Mouse (Mus musculus) CD4-positive helper T cell, adult 2 months (primary cell): ENCODE measurements around the gene Crim1.

Experiments used
- DNase-seq: peaks from one replicate; pipeline ENCODE4 v3.0.0-alpha.2; 2012; ENCODE audit warnings: low read depth, missing footprints, low spot score

Gene Crim1

GRCm38 (mm10) chr17:78286021-78286420 lies 86.0 kb downstream of the Crim1 start:
- no peak for DNase-seq

DNA sequence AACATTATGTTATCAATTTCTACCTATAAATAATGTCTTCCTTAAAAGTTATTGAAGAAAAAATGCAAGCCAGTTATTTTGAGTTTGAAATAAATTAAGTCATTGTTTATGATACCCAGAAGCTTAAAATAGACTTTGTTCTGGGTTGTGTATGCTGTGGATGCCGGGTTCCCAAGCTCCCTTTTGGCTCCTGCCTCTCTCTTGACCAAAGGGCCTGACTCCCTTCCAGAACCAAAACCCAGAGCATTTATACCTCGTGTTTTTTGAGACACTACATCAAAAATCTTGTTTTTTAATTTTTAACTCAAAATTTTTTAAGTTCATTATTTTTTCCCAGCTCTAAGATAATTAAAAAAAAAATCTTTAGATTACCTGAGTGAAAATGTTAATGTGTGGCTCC lies 87.3 kb downstream of the Crim1 start:
- DNase-seq, result no peak

DNA sequence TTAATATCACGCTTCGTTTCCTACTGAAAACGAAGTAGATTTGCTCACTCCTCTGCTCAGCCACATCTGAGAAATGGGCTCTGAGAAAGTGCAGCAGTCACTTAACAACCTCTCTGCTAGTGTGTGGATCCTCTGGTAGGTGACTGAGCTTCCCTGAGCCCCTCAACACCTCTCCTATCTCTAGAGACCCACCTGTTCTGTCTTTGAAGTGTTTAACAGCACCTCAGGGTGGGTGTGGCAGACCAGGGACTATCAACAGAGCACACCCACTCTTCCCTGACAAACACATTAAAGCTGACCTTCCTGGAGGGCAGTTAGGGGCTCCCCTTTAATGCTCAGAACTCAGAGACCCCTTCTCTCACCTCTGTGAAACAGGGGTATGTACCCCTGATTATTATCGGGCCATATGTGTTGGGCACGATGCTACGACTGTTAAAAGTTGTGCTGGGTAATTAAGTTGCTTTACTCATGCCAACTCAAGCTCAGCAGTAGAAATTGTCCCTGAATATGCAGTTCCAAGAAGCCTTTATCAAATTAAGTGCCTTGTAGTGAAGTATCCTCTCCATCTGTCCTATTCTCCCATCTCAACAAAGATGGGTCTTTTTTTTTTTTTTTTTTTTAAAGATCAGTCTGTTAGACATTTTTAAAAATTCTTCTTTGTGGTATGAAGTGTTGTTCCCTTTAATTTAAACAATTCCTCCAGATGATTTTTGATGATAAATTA lies 90.3 kb downstream of the Crim1 start:
- no peak for DNase-seq

DNA sequence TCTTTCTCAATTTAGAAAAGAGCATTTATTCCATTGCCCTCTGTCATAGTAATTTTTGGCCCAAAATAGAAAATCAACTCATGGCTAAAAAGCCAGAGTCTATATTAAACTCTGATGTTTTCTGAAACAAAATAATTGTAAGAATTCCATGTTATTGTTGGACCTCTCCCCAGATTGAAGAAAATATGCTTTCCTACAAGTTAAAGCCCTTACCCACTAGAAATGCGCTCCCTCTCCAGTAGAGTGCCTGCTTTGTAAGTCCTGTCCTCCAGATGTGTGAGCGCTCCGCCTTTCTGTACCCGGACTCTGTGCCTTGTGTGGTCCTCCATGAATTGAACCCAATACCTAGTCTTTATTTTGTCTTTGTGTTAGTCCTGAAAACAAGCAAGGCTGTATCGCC lies 91.0 kb downstream of the Crim1 start:
- DNase-seq, result no peak

- DNase-seq, result no peak
These were observed 92.3 kb downstream of the Crim1 start for GRCm38 (mm10) chr17:78292301-78292700.

DNA sequence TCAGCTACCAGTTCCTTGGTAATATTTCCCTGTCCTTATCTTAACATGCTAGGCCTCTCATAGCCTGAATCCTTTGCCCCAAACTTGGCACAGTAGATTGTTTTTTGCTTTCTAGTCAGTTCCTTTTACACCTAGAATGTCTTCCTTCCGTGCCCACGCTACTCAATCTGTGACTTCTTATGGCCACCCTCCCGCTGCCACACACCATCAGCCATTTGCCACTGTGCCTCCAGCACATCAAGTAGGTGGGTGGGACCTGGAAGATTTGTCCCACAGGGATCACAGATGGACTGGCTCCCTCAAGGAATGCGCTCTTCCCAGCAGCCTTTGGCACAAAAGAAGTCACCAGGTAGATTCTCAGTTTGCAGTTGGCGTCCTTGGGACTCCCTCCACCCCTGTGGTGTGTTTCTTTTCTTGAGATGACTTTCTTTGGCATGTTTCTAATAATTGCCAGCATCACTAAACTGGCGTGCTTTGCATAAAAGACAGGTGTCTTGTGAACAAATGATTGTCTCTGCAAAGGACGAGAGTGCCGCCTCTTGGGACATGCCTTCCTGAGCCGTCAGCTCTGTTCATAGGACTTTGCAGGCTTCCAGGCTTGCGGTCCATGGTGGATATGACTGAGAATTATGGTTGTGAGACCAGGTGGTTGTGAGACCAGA lies 92.9 kb downstream of the Crim1 start:
- DNase-seq, result no peak

GRCm38 (mm10) chr17:78295979-78296378 lies 95.9 kb downstream of the Crim1 start:
- DNase-seq, result no peak

GRCm38 (mm10) chr17:78298140-78298539 lies 98.1 kb downstream of the Crim1 start:
- DNase-seq, result no peak

- no peak for DNase-seq
These were observed 99.0 kb downstream of the Crim1 start for GRCm38 (mm10) chr17:78298967-78299540.

GRCm38 (mm10) chr17:78303053-78303452 lies 103.0 kb downstream of the Crim1 start:
- no peak for DNase-seq

DNA sequence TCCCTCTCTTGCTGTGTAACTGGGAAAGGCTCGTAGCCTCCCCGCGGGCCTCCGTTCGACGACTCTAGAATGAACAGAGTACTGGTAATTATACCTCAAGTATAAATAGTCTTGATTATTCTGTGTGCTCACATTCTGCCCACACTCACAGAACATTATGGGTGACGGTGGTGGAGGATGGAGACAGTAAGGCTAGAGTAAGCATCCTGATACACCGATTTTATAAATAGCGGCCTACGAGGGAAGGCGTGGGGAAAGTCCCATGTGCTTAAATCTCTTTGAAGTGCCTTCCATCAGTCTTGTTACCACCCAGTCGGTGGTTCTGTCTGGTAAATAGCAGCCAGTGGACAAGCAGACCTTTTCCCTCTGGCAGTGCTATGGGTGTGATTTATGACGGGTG lies 104.0 kb downstream of the Crim1 start:
- DNase-seq, result no peak

DNA sequence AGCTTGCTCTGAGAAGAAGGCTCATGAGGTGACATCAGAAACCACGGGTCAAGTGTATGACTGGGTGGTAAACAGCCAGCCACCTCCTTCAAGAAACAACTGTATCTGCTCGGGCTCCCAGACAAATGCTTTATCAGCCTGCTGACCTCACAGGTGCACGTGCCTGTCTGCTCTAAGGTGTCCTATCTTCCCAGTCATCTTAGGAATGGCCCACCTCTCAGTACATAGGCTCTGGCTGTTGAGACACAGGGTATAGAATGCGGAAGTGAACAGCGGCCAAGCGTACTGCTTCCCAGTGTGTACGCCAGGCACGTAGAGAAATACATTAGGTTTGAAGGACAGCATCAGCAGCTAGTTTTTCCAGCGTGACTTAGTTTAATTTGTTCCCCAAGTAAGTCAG lies 106.4 kb downstream of the Crim1 start:
- DNase-seq, result no peak

DNA sequence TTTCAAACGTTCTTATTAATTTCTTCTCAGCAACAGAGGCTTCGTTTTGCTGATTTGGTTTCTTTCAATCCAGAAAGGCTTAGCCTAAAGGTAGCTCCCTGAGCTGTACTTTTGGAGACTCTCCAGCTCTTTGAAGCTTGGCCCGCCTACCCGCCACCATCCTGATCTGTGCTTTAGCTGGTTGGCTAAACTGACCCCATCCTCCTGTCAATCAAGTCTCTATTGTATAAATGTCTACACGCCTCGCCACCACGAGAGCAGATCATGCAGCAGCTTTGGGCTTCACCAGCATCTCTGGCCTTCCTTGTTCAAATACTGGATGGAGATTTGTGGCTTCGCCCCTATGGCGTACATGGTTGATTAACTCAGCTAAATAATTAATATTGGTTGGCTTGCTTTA lies 108.2 kb downstream of the Crim1 start:
- no peak for DNase-seq

DNA sequence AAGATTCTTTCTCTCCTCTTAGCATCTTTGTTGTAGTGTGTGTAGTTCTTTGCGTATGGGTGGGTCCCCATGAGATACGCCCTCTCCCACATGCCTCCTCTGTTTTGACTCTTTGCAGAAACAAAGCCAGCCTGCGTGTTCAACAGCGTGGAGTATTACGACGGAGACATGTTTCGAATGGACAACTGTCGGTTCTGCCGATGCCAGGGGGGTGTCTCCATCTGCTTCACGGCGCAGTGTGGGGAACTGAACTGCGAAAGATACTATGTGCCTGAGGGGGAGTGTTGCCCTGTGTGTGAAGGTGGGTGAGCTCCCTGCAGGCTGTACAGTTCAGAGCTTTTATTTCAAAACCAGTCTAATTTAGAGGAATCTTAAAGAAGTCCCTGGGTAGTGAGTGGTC lies 113.0 kb downstream of the Crim1 start:
- DNase-seq, result no peak

DNA sequence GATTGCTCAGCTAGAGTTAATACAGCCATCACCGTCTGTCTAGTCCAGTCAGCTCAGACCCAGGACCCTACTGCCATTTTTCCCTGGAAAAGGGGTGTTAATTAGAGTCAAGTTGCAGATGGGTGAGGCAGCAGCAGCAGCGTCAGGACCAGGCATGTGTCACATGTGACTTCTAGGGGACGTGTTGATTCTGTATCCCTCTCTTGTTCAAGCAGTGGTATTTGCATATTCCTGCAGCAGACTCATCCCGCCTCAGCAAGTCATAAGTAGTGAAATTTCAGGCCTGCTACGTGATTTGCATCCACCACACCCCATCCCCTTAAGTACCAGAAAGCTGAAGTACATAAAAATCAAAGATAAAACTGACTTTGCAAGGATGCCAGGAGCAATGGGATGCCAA lies 113.6 kb downstream of the Crim1 start:
- no peak for DNase-seq

DNA sequence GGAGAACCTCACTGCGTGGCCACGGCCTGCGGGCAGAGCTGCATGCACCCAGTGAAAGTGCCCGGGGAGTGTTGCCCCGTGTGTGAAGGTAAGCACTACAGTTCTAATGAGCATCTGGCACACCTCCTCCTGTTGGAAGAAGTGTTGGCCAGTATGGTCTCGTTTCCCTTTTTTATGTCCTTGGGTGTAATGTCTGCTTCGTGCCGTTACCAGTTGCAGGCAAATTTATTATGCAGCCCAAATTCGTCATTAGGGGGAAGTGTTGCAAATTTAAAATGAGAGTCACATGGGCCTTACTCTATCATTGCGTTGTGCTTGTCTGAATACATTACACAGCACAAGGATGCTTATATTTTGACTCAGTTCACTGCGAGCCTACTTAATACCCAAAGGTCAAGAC lies 115.6 kb downstream of the Crim1 start:
- no peak for DNase-seq

GRCm38 (mm10) chr17:78317381-78317780 lies 117.3 kb downstream of the Crim1 start:
- no peak for DNase-seq

GRCm38 (mm10) chr17:78318810-78319209 lies 118.8 kb downstream of the Crim1 start:
- DNase-seq, result no peak

GRCm38 (mm10) chr17:78321216-78321835 lies 121.3 kb downstream of the Crim1 start:
- no peak for DNase-seq

- no peak for DNase-seq
These were observed 122.6 kb downstream of the Crim1 start for GRCm38 (mm10) chr17:78322369-78323335.

GRCm38 (mm10) chr17:78325761-78326332 lies 125.8 kb downstream of the Crim1 start:
- DNase-seq, result no peak
